Mouse (Mus musculus) lung, adult 2 months (tissue): ENCODE measurements around the gene Rxfp4. TPM values are rescaled to one million over a fixed set of nuclear protein-coding genes. Genes with fewer than 3 reads are reported as not detected.

Experiments
- DNase-seq: peaks from one replicate; pipeline ENCODE4 v3.0.0; 2022
- H3K4me1 ChIP-seq: fragments of 200-500 bp; 2 replicates; pipeline ENCODE4 v1.6.1; 2011; ENCODE audit warnings: low read length; ENCODE audit not compliant: control insufficient read depth, insufficient read depth
- H3K4me3 ChIP-seq: fragments of 200-500 bp; replicated peaks from 2 replicates; pipeline ENCODE3; 2011; ENCODE audit warnings: low read depth, mild to moderate bottlenecking, control low read depth, low read length; ENCODE audit errors: extremely low read depth
- CTCF ChIP-seq: fragments of 200-500 bp; IDR thresholded peaks from 2 replicates; pipeline ENCODE4 v1.5.1; 2011; ENCODE audit warnings: mild to moderate bottlenecking, low read length, control low read depth; ENCODE audit not compliant: insufficient read depth
- POLR2A ChIP-seq: fragments of 200-500 bp; IDR thresholded peaks from 2 replicates; pipeline ENCODE4 v1.6.1; 2011; ENCODE audit warnings: low read depth, mild to moderate bottlenecking, control low read depth, low read length, borderline replicate concordance; ENCODE audit errors: extremely low read depth
- WGBS: fragments of 180-500 bp; shearing (Covaris S2); methylation state at CpG from one replicate; pipeline ENCODE4 v1.1.7; 2018; 5-methylcytosine and 5-hydroxymethylcytosine counted together
- polyA plus RNA-seq: library from polyadenylated mRNA; depleted of rRNA; stranded (reverse); fragments of >200 nt; gene quantifications from 2 replicates; pipeline ENCODE4 v1.2.3, GENCODE M21; 2012

The Rxfp4 gene
- polyA plus RNA-seq, 1 experiment = 0.76 TPM

DNA sequence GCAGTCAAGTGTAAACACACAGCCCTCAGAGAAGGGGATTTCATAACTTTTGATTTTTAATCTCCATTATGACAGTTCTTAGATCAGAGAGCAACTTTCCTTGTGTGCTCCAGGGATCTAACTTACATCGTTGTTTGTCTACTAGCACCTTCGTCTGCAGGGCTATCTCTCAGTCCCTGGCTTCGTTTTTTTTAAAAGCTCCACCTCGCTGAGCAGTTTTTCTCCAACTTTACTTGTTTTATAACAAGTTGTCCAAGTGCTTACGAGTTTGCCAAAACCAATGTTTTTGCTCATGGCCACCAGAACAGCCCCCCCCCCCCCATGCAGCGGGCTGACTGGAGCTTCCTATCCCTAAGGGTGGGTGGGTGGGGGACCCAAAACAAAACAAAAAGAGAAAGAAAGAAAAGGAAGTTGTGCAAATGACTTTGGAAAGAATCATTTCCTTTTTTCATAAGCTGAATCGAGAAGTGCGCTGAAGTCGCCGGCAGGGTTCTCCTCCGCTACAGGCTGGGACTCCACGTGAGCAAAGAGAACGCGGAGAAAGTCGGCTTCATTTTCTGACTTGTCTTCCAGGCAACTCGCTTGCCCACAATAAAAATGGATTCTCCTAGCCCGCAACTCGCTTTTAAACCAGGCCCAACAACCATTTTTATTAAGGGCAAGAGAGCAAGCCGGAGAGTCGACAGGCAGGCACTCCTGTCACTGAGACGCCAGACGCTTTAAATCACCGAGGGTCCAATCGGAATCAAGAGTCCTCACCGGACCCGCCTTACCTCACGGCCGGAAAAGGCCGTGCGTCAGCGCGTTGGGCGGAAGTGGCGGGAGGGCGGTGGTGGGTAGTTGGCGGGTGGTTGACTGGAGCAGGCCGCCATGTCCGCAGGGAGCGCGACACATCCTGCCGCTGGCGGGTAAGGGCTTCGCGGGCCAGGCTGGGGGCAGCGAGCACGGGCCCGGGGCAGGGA lies 32.3 kb upstream of the Rxfp4 start, which contains the start of gene Khdc4:
Gene Khdc4 (plus strand): TSS at position 824 of the 962 bp plus-strand sequence.
- Histone ChIP-seq H3K4me3 (peak within 1 kb of the TSS; percentile 85), H3K4me1 (peaks cover 7% of the 10 kb centered on the region)
- TF ChIP-seq POLR2A = peak; percentile 87
- no peak for TF ChIP-seq CTCF
- peak; percentile 96 for DNase-seq
- under 1% methylated on average over 47 of the region's 47 CpGs for WGBS

DNA sequence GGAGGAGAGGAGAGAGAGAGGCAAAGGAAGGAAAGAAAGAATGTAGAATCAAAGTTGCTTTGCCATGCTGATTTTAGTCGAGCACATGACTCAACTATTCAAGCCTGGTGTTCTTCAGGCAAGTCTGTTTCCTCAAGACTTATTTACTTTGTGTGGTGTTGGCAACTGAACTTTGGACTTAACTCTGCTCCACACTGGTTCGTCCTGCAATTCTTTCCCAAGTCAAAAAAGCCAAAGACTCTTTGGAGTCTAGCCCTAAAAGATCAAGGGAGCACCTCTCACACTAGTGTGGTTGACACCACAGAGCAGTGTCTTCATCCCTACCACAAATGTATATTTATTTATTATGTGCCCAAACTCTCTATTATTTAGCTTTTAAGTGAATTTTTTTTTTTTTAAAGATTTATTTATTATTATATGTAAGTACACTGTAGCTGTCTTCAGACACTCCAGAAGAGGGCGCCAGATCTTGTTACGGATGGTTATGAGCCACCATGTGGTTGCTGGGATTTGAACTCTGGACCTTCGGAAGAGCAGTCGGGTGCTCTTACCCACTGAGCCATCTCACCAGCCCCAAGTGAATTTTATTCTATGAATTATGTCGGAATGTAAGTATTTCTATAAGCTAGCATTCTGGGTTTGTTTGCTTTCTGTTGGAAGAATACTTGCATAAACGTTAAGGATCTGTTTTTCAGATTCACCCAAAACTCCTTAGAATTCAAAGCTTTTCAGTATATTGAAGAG lies 31.5 kb upstream of the Rxfp4 start:
- DNase-seq = no peak
- 41% methylated on average over 8 of the region's 8 CpGs for WGBS
- H3K4me1 ChIP-seq = peaks cover 7% of the 10 kb centered on the region
- peak overlapping the region; percentile 67 for H3K4me3 ChIP-seq
- TF ChIP-seq POLR2A (no peak), CTCF (no peak)

DNA sequence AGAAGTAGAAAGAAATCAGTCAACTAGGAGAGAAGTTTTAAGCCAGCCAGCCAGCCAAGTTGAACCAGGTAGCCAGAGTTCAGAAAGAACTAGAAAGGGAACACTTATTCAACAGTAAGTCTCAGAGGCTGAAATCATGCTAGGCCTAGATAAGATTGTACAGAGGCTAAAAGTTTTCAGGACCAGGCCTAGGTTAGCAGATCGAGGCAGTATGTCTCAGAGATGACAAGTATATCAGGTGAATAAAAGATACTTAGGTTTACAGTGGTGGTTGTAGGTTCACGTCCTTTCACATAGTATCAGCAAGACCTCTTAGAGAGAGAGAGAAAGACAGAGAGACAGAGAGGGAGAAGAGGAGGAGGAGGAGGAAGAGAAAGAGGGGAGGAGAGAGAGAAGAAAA lies 30.9 kb upstream of the Rxfp4 start:
- Histone ChIP-seq H3K4me1 (peaks cover 7% of the 10 kb centered on the region), H3K4me3 (no peak overlapping the region)
- TF ChIP-seq POLR2A = no peak
- no peak for TF ChIP-seq CTCF
- 88% methylated on average over 2 of the region's 2 CpGs for WGBS
- DNase-seq = no peak

DNA sequence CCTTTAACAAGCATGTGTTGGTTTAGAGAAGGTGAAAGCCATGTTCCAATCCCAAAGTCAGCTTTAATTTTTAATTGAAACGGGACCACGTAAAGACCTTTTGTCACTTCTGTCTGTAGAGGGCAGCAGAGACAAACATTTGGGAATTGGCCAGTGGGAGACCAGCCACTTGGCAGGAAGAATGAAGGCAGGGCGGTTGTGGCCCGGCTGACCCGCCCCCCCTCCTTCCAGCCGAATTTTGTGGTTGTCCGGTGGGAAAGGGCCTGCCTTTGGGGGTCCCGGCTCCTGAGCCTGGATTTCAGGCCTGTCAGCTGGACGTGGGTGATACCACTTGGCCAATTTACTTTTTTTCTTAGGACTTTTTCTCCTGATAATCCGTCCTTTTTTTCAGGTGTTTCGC lies 24.5 kb upstream of the Rxfp4 start:
- H3K4me3 ChIP-seq = no peak overlapping the region
- H3K4me1 ChIP-seq = no peaks in the 10 kb centered on the region
- TF ChIP-seq CTCF = peak; percentile 67
- TF ChIP-seq POLR2A = no peak
- peak; percentile 50 for DNase-seq
- 5% methylated on average over 11 of the region's 11 CpGs for WGBS

GRCm38 (mm10) chr3:88664095-88664494 lies 11.2 kb upstream of the Rxfp4 start:
- H3K4me1 ChIP-seq = no peaks in the 10 kb centered on the region
- DNase-seq = no peak
- TF ChIP-seq POLR2A = no peak
- WGBS = 46% methylated on average over 4 of the region's 4 CpGs
- H3K4me3 ChIP-seq = no peak overlapping the region

DNA sequence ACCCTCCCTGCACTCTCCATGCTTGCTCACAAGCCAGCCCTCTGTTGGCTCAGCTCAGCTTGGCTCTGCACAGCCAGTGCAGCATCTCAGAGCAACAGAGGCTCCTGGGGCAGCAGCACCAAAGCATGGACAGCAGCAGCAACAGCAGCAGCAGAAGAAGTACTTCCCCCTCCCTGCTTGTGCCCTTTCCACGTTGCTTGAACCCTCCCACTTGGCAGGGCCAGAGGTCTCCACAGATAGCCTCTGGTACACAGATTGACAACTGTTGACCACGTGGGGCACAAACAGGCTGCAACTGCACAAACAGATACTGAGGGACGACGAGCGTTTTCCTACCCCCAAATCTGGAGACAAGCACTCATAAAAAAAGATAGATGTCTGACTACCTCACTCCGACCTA lies 6.9 kb upstream of the Rxfp4 start:
- no peak for DNase-seq
- no peak for TF ChIP-seq CTCF
- no peak for TF ChIP-seq POLR2A

DNA sequence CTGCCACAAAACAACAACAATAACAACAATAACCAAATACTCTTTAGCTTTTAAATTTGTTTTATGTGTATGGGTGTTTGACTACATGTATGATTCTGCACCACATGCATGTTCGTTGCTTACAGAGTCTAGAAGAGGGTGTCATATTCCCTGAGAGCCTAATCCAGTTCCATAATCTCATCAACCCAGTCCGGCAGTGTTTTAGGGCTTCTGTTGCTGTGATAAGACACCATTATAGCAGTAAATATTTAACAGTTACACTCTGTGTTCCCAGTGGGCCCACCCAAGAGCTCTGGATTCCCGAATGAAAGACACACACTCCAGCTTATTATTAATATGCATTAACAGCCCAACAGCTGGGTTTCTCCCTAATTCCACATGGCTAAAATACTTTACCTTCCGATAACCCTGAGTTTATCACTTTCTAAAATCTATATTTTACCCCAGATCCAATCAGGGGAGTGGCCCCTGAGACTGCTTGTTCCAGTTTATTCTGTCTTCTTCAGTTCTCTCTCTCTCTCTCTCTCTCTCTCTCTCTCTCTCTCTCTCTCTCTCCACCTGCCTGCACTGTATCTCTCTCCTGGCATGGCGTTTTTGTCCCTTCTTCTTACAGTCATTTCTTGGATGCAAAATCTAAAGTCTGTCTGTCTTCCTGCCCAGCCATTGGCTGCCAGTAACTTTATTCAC lies 5.6 kb upstream of the Rxfp4 start:
- no peak for TF ChIP-seq POLR2A
- no peak for TF ChIP-seq CTCF
- DNase-seq = no peak
- no peak overlapping the region for H3K4me3 ChIP-seq
- peaks cover 10% of the 10 kb centered on the region for H3K4me1 ChIP-seq
- 60% methylated on average over 5 of the region's 5 CpGs for WGBS

More for the DNA sequence above, 6.9 kb upstream of the Rxfp4 start:
- Histone ChIP-seq H3K4me1 (peaks cover 3% of the 10 kb centered on the region), H3K4me3 (no peak overlapping the region)
- 44% methylated on average over 6 of the region's 6 CpGs for WGBS

DNA sequence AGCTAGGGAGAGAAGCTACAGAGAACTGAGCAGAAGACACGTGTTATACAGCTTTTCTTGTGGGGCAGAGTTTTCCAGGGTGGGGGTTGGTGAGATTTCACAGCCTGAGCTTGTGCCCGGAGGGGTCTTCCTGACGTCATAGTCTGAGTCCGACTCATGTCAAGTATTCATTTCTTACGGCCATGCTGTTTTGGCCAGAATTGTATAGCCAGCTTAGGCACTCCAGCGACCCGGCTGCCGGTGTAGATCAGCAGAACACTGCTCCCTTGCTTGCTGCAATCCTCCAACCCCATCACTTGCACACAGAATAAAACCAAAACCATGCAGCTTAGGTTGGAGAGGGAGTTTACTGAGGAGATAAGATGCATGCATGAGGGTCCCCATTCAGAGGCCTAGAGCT lies 2.7 kb upstream of the Rxfp4 start:
- Histone ChIP-seq H3K4me1 (peaks cover 12% of the 10 kb centered on the region), H3K4me3 (no peak overlapping the region)
- TF ChIP-seq POLR2A = no peak
- no peak for TF ChIP-seq CTCF
- DNase-seq = no peak
- 87% methylated on average over 8 of the region's 8 CpGs for WGBS

GRCm38 (mm10) chr3:88654621-88655020 lies 1.7 kb upstream of the Rxfp4 start:
- no peak for DNase-seq
- TF ChIP-seq POLR2A (no peak), CTCF (no peak)

More at GRCm38 (mm10) chr3:88654621-88655020, 1.7 kb upstream of the Rxfp4 start:
- WGBS = 34% methylated on average over 4 of the region's 4 CpGs
- peaks cover 12% of the 10 kb centered on the region for H3K4me1 ChIP-seq
- H3K4me3 ChIP-seq = no peak overlapping the region
